16 mouse cellular contexts compared by ENCODE assay signal in the genomic region with DNA sequence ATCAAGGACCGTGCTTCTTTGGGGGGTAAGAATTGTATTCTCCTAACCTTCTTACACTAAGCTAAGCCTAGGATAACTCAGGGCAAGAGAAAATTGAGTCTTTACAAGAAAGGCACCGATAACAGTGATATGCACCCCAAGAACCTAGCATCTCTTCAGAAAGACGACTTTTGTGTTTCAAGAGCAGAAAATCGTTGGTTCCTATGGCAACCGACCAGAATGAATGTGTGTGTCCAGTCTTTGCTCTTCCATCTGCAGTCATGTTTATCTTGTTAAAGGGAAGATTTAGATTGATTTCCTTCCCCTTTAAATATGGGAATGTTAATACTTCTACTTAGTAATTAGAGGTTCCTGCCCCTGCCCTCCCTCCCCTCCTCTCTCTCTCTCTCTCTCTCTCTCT. TPM values are rescaled to one million over a fixed set of nuclear protein-coding genes. Genes with fewer than 3 reads are reported as not detected.
DNase-seq lines count a peak whose midpoint lies in the region; ATAC-seq and TF ChIP-seq lines count a peak whose summit lies in the region.
"Had no signal": no experiment of that assay in that cellular context is flagged by ENCODE, and none has a peak within 500 bp of the region (broad histone marks: within the 10 kb centered on the region; RNA-seq: fewer than 3 reads in every experiment).

No protein-coding gene starts in this region.

- 61% methylated on average over 5 of the region's 5 CpGs for WGBS in forebrain, embryonic 13.5 days
- WGBS in forebrain, embryonic 10.5 days, result 85% methylated on average over 5 of the region's 5 CpGs
- 61% methylated on average over 5 of the region's 5 CpGs for WGBS in neural tube, embryonic 11.5 days
- WGBS in neural tube, embryonic 15.5 days, result 40% methylated on average over 5 of the region's 5 CpGs
- WGBS in hindbrain, embryonic 16.5 days, result 47% methylated on average over 5 of the region's 5 CpGs
- WGBS in midbrain, postnatal 0 days, result 24% methylated on average over 5 of the region's 5 CpGs

- H3K4me2 ChIP-seq in forebrain, embryonic 13.5 days, result no peak overlapping the region
- H3K4me2 ChIP-seq in neural tube, embryonic 11.5 days (ENCODE audit: low read depth), result no peak overlapping the region
- no peak overlapping the region for H3K4me2 ChIP-seq in neural tube, embryonic 15.5 days
- no peak overlapping the region for H3K4me2 ChIP-seq in hindbrain, embryonic 16.5 days (ENCODE audit: low read length)
- H3K4me2 ChIP-seq in midbrain, postnatal 0 days (ENCODE audit: low read depth, low read length, poor library complexity, severe bottlenecking), result no peak overlapping the region
- H3K4me2 ChIP-seq: stomach, embryonic 15.5 days had no signal

- peaks cover 24% of the 10 kb centered on the region for H3K4me1 ChIP-seq in forebrain, embryonic 13.5 days
- H3K4me1 ChIP-seq in forebrain, embryonic 10.5 days, result peaks cover 27% of the 10 kb centered on the region
- H3K4me1 ChIP-seq in neural tube, embryonic 11.5 days (ENCODE audit: control insufficient read depth, insufficient read depth, low read length), result peaks cover 7% of the 10 kb centered on the region
- peaks cover 16% of the 10 kb centered on the region for H3K4me1 ChIP-seq in neural tube, embryonic 15.5 days
- peaks cover 15% of the 10 kb centered on the region for H3K4me1 ChIP-seq in hindbrain, embryonic 16.5 days (ENCODE audit: control insufficient read depth, insufficient read depth, low read depth, low read length)
- no peaks in the 10 kb centered on the region; the same call in 1 of the 2 replicates for H3K4me1 ChIP-seq in midbrain, postnatal 0 days (ENCODE audit: insufficient read depth, low read length)
- H3K4me1 ChIP-seq: stomach, embryonic 15.5 days had no signal

- H3K36me3 ChIP-seq in forebrain, embryonic 13.5 days (ENCODE audit: poor library complexity, severe bottlenecking), result peaks cover 29% of the 10 kb centered on the region
- peaks cover 48% of the 10 kb centered on the region for H3K36me3 ChIP-seq in forebrain, embryonic 10.5 days (replicated peaks)
- H3K36me3 ChIP-seq in neural tube, embryonic 11.5 days (ENCODE audit: control insufficient read depth, insufficient read depth, low read length), result no peaks in the 10 kb centered on the region
- no peaks in the 10 kb centered on the region for H3K36me3 ChIP-seq in neural tube, embryonic 15.5 days
- no peaks in the 10 kb centered on the region for H3K36me3 ChIP-seq in hindbrain, embryonic 16.5 days (ENCODE audit: control insufficient read depth, insufficient read depth, low read length)
- H3K36me3 ChIP-seq in midbrain, postnatal 0 days (ENCODE audit: insufficient read depth, low read length), result no peaks in the 10 kb centered on the region
- H3K36me3 ChIP-seq: stomach, embryonic 15.5 days had no signal

- TF ChIP-seq CTCF in midbrain, postnatal 0 days (IDR thresholded peaks at IDR 0.05), result no peak

- no peaks in the 10 kb centered on the region for H3K27me3 ChIP-seq in forebrain, embryonic 13.5 days
- no peaks in the 10 kb centered on the region for H3K27me3 ChIP-seq in forebrain, embryonic 10.5 days (ENCODE audit: poor library complexity, severe bottlenecking)
- no peaks in the 10 kb centered on the region for H3K27me3 ChIP-seq in neural tube, embryonic 11.5 days (ENCODE audit: control insufficient read depth, insufficient read depth, low read length)
- no peaks in the 10 kb centered on the region for H3K27me3 ChIP-seq in neural tube, embryonic 15.5 days (replicated peaks)
- H3K27me3 ChIP-seq in hindbrain, embryonic 16.5 days (replicated peaks; ENCODE audit: control insufficient read depth, insufficient read depth, low read length), result no peaks in the 10 kb centered on the region
- no peaks in the 10 kb centered on the region for H3K27me3 ChIP-seq in midbrain, postnatal 0 days (ENCODE audit: insufficient read depth, low read length)
- H3K27me3 ChIP-seq: stomach, embryonic 15.5 days had no signal

- no peak overlapping the region for H3K9ac ChIP-seq in forebrain, embryonic 13.5 days
- no peak overlapping the region for H3K9ac ChIP-seq in neural tube, embryonic 11.5 days (ENCODE audit: low read length)
- H3K9ac ChIP-seq in neural tube, embryonic 15.5 days (replicated peaks), result no peak overlapping the region
- no peak overlapping the region for H3K9ac ChIP-seq in hindbrain, embryonic 16.5 days (ENCODE audit: low read depth, low read length)
- no peak overlapping the region for H3K9ac ChIP-seq in midbrain, postnatal 0 days (replicated peaks; ENCODE audit: low read length, poor library complexity, severe bottlenecking)
- H3K9ac ChIP-seq: stomach, embryonic 15.5 days had no signal

- no peak for ATAC-seq in forebrain, embryonic 13.5 days
- ATAC-seq in neural tube, embryonic 11.5 days (ENCODE audit: insufficient read depth, low FRiP score, low TSS enrichment), result no peak
- ATAC-seq in neural tube, embryonic 15.5 days (ENCODE audit: low FRiP score), result no peak
- ATAC-seq in hindbrain, embryonic 16.5 days, result peak; percentile 53; the same call in 1 of the 2 replicates
- no peak for ATAC-seq in midbrain, postnatal 0 days (ENCODE audit: low FRiP score)

- no peaks in the 10 kb centered on the region; the same call in 1 of the 2 replicates for H3K9me3 ChIP-seq in forebrain, embryonic 13.5 days (replicated peaks)
- H3K9me3 ChIP-seq in forebrain, embryonic 10.5 days, result peaks cover 12% of the 10 kb centered on the region; the same call in 1 of the 2 replicates
- no peaks in the 10 kb centered on the region for H3K9me3 ChIP-seq in neural tube, embryonic 11.5 days (ENCODE audit: control insufficient read depth, low read length)
- 0 out of 2 replicates have a peak, but pooled peaks cover 3% of the 10 kb centered on the region for H3K9me3 ChIP-seq in neural tube, embryonic 15.5 days (replicated peaks)
- H3K9me3 ChIP-seq in hindbrain, embryonic 16.5 days (ENCODE audit: control insufficient read depth, low read length), result no peaks in the 10 kb centered on the region; the same call in 1 of the 2 replicates
- no peaks in the 10 kb centered on the region for H3K9me3 ChIP-seq in midbrain, postnatal 0 days (ENCODE audit: low read length)
- H3K9me3 ChIP-seq: stomach, embryonic 15.5 days had no signal

- no peak overlapping the region for H3K4me3 ChIP-seq in forebrain, embryonic 13.5 days
- no peak overlapping the region for H3K4me3 ChIP-seq in forebrain, embryonic 10.5 days
- no peak overlapping the region for H3K4me3 ChIP-seq in neural tube, embryonic 11.5 days (ENCODE audit: low read depth, low read length)
- no peak overlapping the region for H3K4me3 ChIP-seq in neural tube, embryonic 15.5 days (replicated peaks)
- no peak overlapping the region for H3K4me3 ChIP-seq in hindbrain, embryonic 16.5 days (ENCODE audit: low read length)
- H3K4me3 ChIP-seq in midbrain, postnatal 0 days (ENCODE audit: low read depth, low read length), result no peak overlapping the region
- H3K4me3 ChIP-seq: myocyte; stomach, embryonic 15.5 days had no signal

- DNase-seq in forebrain, embryonic 10.5 days (ENCODE audit: extremely low spot score, low spot score), result no peak
- no peak for DNase-seq in neural tube, embryonic 11.5 days (ENCODE audit: low spot score)
- no peak for DNase-seq in midbrain, postnatal 0 days (ENCODE audit: low spot score)
- DNase-seq in right cerebral cortex, postnatal 36 days (ENCODE audit: low spot score in 2 of 2), result no peak
- no peak for DNase-seq in adrenal gland, adult 18-20 months (ENCODE audit: low spot score in 2 of 2)
- DNase-seq: adrenal gland, adult 2 months; cerebellum, adult 9-10 months; gastrocnemius, postnatal 14 days; kidney, adult 9 months; kidney, postnatal 4 days; lung, postnatal 10 days had no signal

- H3K27ac ChIP-seq in forebrain, embryonic 13.5 days, result peak overlapping the region; percentile 54; the same call in 1 of the 2 replicates
- no peak overlapping the region for H3K27ac ChIP-seq in forebrain, embryonic 10.5 days
- H3K27ac ChIP-seq in neural tube, embryonic 11.5 days (ENCODE audit: low read depth, low read length), result 0 out of 2 replicates have a peak overlapping the region, but pooled peaks have one; percentile 23
- no peak overlapping the region; the same call in 1 of the 2 replicates for H3K27ac ChIP-seq in neural tube, embryonic 15.5 days (replicated peaks)
- no peak overlapping the region for H3K27ac ChIP-seq in hindbrain, embryonic 16.5 days (ENCODE audit: low read depth, low read length)
- peak overlapping the region; percentile 63 for H3K27ac ChIP-seq in midbrain, postnatal 0 days (ENCODE audit: low read depth, low read length)
- H3K27ac ChIP-seq: stomach, embryonic 15.5 days had no signal

RNA-seq across cellular contexts. Expression of a gene that starts 27.1 kb away (rescaled TPM):
- 68.9 and 77.4 TPM in 2 replicates for polyA plus RNA-seq in forebrain, embryonic 13.5 days (2015; fragmentation: Nextera tagmentation; extraction: Ambion mirVana)
- 29.7 and 31.6 TPM in 2 replicates for polyA plus RNA-seq in forebrain, embryonic 10.5 days (2016; fragmentation: Nextera tagmentation; extraction: Ambion mirVana)
- polyA plus RNA-seq in neural tube, embryonic 11.5 days (2014; fragmentation: Nextera tagmentation; extraction: Ambion mirVana), result 36.8 and 38.6 TPM in 2 replicates
- polyA plus RNA-seq in neural tube, embryonic 15.5 days (2015; fragmentation: Nextera tagmentation; extraction: Ambion mirVana), result 45.1 and 57.1 TPM in 2 replicates
- polyA plus RNA-seq in hindbrain, embryonic 16.5 days (2015; fragmentation: Nextera tagmentation; extraction: Ambion mirVana), result 51.0 and 53.4 TPM in 2 replicates
- total RNA-seq in midbrain, postnatal 0 days (2014; rRNA removed), result 68.7 and 86.2 TPM in 2 replicates
- polyA plus RNA-seq in midbrain, postnatal 0 days (2015; fragmentation: Nextera tagmentation; extraction: Ambion mirVana), result 39.3 and 59.3 TPM in 2 replicates
- 10 to 100 TPM in 1 of 2 experiments, 1 to 10 TPM in 1; 5.5 to 12.8 TPM for total RNA-seq in adrenal gland, adult 18-20 months (2021)

Comparison
In these comparisons a context has a peak if more than half of its experiments do, and no peak if none do; other contexts are left out.
1. H3K27ac ChIP-seq: peak in forebrain, embryonic 13.5 days (single experiment), neural tube, embryonic 11.5 days (single experiment) and midbrain, postnatal 0 days (single experiment); none in forebrain, embryonic 10.5 days (single experiment), neural tube, embryonic 15.5 days (single experiment) and hindbrain, embryonic 16.5 days (single experiment).